Mouse (Mus musculus): ENCODE data around the gene Thap11. TPM values are rescaled to one million over a fixed set of nuclear protein-coding genes. Genes with fewer than 3 reads are reported as not detected.

The Thap11 gene
- polyA plus RNA-seq, 1 experiment from 2014 or later: 55.8 TPM

DNA sequence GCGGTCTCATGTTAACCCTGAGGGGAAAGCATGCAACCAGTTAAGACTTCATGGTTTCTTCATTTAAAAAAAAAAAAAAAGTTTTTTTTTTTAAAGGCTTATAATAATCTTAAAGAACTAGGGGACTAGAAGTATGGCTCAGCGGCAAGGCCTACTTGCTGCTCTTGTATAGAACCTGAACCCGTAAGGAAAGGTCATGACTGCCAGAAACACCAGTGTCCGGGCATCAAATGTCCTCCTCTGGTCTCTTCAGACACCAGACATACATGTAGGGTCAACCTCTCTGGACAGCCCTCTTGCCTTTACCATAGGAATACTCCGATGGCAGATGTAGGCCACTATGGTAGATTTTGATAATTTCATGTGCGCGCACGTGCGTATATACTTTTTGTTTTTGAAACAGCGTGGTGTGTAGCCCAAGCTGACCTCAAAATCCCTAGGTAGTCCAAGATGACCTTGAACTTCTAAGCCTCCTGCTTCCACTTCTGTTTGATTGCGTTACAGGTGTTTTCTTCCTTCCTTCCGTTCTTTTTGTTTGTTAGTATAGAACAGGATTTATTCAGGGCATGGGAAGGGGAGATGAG is 2.7 kb upstream of the Thap11 start:
- Histone ChIP-seq H3K4me1 (peaks cover 26% of the 10 kb centered on the region), H3K9ac (replicated peaks) (no peak overlapping the region), H3K27ac (replicated peaks) (no peak overlapping the region), H3K4me2 (peak overlapping the region; percentile 75), H3K36me3 (peaks cover 19% of the 10 kb centered on the region), H3K27me3 (replicated peaks) (no peaks in the 10 kb centered on the region), H3K9me3 (replicated peaks) (no peaks in the 10 kb centered on the region), H3K4me3 (replicated peaks) (peak overlapping the region; percentile 74)
- no peak for ATAC-seq (ENCODE audit: low FRiP score)
- WGBS: 84% methylated on average over 12 of the region's 12 CpGs

GRCm38 (mm10) chr8:105853178-105853577 is 1.8 kb upstream of the Thap11 start, which contains the start of gene Cenpt:
Gene Cenpt, minus strand, starts transcription at chr8:105853278.
- peak within 1 kb of the TSS; percentile 74; the same call in 1 of the 2 replicates for H3K4me3 ChIP-seq (replicated peaks)
- peak within 1 kb of the TSS; percentile 75; the same call in 1 of the 2 replicates for H3K4me2 ChIP-seq
- H3K36me3 ChIP-seq: peaks cover 12% of the 10 kb centered on the region
- H3K4me1 ChIP-seq: peaks cover 35% of the 10 kb centered on the region
- H3K27ac ChIP-seq (replicated peaks): no peak within 1 kb of the TSS
- H3K9ac ChIP-seq (replicated peaks): no peak within 1 kb of the TSS
- no peaks in the 10 kb centered on the region for H3K27me3 ChIP-seq (replicated peaks)
- H3K9me3 ChIP-seq (replicated peaks): no peaks in the 10 kb centered on the region
- no peak for ATAC-seq (ENCODE audit: low FRiP score)
- WGBS: 90% methylated on average over 3 of the region's 3 CpGs

GRCm38 (mm10) chr8:105854303-105854702 is 629 bp upstream of the Thap11 start:
- peak; percentile 14 for ATAC-seq (ENCODE audit: low FRiP score)
- Histone ChIP-seq H3K9ac (replicated peaks) (no peak overlapping the region; the same call in 1 of the 2 replicates), H3K36me3 (peaks cover 4% of the 10 kb centered on the region; the same call in 1 of the 2 replicates), H3K4me2 (peak overlapping the region; percentile 85), H3K4me3 (replicated peaks) (peak overlapping the region; percentile 86), H3K27me3 (replicated peaks) (no peaks in the 10 kb centered on the region), H3K27ac (replicated peaks) (peak overlapping the region; percentile 66), H3K9me3 (replicated peaks) (no peaks in the 10 kb centered on the region), H3K4me1 (peaks cover 46% of the 10 kb centered on the region)
- WGBS: 29% methylated on average over 8 of the region's 8 CpGs

DNA sequence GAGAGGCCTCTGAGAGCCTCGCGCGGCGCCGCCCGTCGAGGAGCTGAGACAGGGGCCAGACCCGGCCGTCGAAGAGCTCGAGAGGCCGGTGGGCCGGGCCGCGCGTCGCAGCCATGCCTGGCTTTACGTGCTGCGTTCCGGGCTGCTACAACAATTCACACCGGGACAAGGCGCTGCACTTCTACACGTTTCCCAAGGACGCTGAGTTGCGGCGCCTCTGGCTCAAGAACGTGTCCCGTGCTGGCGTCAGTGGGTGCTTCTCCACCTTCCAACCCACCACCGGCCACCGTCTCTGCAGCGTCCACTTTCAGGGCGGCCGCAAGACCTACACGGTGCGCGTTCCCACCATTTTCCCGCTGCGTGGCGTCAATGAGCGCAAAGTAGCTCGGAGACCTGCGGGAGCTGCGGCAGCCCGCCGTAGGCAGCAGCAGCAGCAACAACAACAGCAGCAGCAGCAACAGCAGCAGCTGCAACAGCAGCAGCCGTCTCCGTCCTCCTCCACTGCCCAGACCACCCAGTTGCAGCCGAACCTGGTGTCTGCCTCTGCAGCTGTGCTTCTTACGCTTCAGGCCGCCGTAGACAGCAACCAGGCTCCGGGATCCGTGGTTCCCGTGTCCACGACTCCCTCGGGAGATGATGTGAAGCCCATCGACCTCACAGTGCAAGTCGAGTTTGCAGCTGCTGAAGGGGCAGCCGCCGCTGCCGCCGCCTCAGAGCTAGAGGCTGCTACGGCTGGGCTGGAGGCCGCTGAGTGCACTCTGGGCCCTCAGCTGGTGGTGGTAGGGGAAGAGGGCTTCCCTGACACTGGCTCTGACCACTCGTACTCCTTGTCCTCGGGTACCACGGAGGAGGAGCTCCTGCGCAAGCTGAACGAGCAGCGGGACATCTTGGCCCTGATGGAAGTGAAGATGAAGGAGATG is 576 bp downstream of the Thap11 start:
- peaks cover 51% of the 10 kb centered on the region for H3K4me1 ChIP-seq
- ATAC-seq (ENCODE audit: low FRiP score): peak; percentile 48
- under 1% methylated on average over 70 of the region's 71 CpGs for WGBS
- peaks cover 4% of the 10 kb centered on the region; the same call in 1 of the 2 replicates for H3K36me3 ChIP-seq
- peak overlapping the region; percentile 86 for H3K4me3 ChIP-seq (replicated peaks)
- H3K27ac ChIP-seq (replicated peaks): peak overlapping the region; percentile 89
- H3K9ac ChIP-seq (replicated peaks): peak overlapping the region; percentile 63
- H3K4me2 ChIP-seq: peak overlapping the region; percentile 85
- no peaks in the 10 kb centered on the region for H3K9me3 ChIP-seq (replicated peaks)
- no peaks in the 10 kb centered on the region for H3K27me3 ChIP-seq (replicated peaks)

DNA sequence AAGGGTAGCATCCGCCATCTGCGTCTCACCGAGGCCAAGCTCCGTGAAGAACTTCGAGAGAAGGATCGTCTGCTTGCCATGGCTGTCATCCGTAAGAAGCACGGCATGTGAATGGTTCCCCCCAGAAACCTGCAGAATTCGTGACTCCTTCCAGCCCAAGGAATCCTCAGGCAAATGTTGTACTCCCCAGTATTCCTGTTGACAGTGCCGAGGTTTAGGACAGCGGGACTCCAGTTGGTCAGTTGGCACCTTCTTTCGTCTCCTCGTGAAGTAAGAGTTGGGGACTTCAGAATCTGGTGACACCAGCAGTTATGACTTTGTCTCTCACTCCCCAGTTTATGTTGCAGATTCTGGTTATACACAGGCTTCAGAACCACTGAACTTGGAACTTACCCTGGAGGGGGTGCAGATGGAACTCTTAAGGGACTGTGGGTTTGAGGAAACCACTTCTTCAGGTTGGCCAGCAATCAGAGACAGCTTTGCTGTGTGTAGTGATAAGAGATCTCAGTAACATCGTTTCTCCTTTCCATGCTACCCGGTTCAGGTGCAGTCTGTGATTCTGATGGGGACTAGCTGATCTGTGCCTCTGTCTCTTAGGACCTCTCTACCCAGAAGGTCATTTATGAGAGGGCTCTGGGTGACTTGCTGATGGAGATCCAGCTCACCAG is 1.4 kb downstream of the Thap11 start:
- ATAC-seq (ENCODE audit: low FRiP score): no peak
- 24% methylated on average over 15 of the region's 15 CpGs for WGBS
- H3K27ac ChIP-seq (replicated peaks): peak overlapping the region; percentile 89
- no peaks in the 10 kb centered on the region for H3K27me3 ChIP-seq (replicated peaks)
- peak overlapping the region; percentile 63 for H3K9ac ChIP-seq (replicated peaks)
- peak overlapping the region; percentile 85 for H3K4me2 ChIP-seq
- peak overlapping the region; percentile 86 for H3K4me3 ChIP-seq (replicated peaks)
- H3K9me3 ChIP-seq (replicated peaks): no peaks in the 10 kb centered on the region
- H3K4me1 ChIP-seq: peaks cover 48% of the 10 kb centered on the region
- H3K36me3 ChIP-seq: peaks cover 4% of the 10 kb centered on the region; the same call in 1 of the 2 replicates

GRCm38 (mm10) chr8:105858495-105858894 is 3.6 kb downstream of the Thap11 start:
- peaks cover 67% of the 10 kb centered on the region for H3K4me1 ChIP-seq
- no peak for ATAC-seq (ENCODE audit: low FRiP score)
- H3K4me3 ChIP-seq (replicated peaks): no peak overlapping the region
- H3K9ac ChIP-seq (replicated peaks): no peak overlapping the region
- no peaks in the 10 kb centered on the region for H3K27me3 ChIP-seq (replicated peaks)
- no peak overlapping the region for H3K27ac ChIP-seq (replicated peaks)
- peaks cover 4% of the 10 kb centered on the region; the same call in 1 of the 2 replicates for H3K36me3 ChIP-seq
- H3K9me3 ChIP-seq (replicated peaks): no peaks in the 10 kb centered on the region
- 92% methylated on average over 5 of the region's 5 CpGs for WGBS
- H3K4me2 ChIP-seq: no peak overlapping the region

GRCm38 (mm10) chr8:105859314-105859713 is 4.4 kb downstream of the Thap11 start:
- H3K27me3 ChIP-seq (replicated peaks): no peaks in the 10 kb centered on the region
- peak overlapping the region; percentile 93 for H3K27ac ChIP-seq (replicated peaks)
- peaks cover 73% of the 10 kb centered on the region for H3K4me1 ChIP-seq
- no peak for ATAC-seq (ENCODE audit: low FRiP score)
- no peak overlapping the region for H3K4me3 ChIP-seq (replicated peaks)
- 88% methylated on average over 5 of the region's 5 CpGs for WGBS
- peaks cover 4% of the 10 kb centered on the region; the same call in 1 of the 2 replicates for H3K36me3 ChIP-seq
- no peak overlapping the region for H3K9ac ChIP-seq (replicated peaks)
- H3K4me2 ChIP-seq: peak overlapping the region; percentile 74
- no peaks in the 10 kb centered on the region for H3K9me3 ChIP-seq (replicated peaks)

GRCm38 (mm10) chr8:105860143-105860981 is 5.4 kb downstream of the Thap11 start, which contains the start of gene Nutf2:
Gene Nutf2, plus strand, starts transcription at chr8:105860580.
- Histone ChIP-seq H3K27me3 (replicated peaks) (no peaks in the 10 kb centered on the region), H3K36me3 (peaks cover 4% of the 10 kb centered on the region; the same call in 1 of the 2 replicates), H3K4me2 (peak within 1 kb of the TSS; percentile 74), H3K27ac (replicated peaks) (peak within 1 kb of the TSS; percentile 93), H3K9ac (replicated peaks) (peak within 1 kb of the TSS; percentile 97), H3K9me3 (replicated peaks) (no peaks in the 10 kb centered on the region), H3K4me1 (peaks cover 73% of the 10 kb centered on the region), H3K4me3 (replicated peaks) (peak within 1 kb of the TSS; percentile 95)
- WGBS: under 1% methylated on average over 54 of the region's 59 CpGs
- peak; percentile 96 for ATAC-seq (ENCODE audit: low FRiP score)

DNA sequence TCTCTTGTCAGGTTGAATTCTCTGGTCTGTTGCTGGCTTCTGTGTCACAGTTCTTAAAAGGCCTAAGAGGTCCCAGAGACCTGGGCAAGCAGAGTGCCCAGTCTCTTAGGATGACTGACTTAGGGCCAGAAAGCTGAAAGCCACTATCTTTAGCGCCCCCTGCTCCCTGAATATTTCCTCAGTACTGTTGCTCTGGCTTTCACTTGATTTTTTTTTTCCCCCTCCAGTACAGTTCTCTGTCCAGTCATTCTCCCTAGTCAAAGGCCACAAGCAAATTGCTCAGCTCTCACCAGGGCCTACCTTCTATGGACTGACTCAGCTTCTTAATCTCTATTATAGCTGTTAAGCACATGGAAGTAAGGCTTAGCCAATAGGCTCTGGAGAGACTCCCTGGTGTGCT is 7.0 kb downstream of the Thap11 start:
- H3K4me1 ChIP-seq: peaks cover 61% of the 10 kb centered on the region
- no peak for ATAC-seq (ENCODE audit: low FRiP score)

DNA sequence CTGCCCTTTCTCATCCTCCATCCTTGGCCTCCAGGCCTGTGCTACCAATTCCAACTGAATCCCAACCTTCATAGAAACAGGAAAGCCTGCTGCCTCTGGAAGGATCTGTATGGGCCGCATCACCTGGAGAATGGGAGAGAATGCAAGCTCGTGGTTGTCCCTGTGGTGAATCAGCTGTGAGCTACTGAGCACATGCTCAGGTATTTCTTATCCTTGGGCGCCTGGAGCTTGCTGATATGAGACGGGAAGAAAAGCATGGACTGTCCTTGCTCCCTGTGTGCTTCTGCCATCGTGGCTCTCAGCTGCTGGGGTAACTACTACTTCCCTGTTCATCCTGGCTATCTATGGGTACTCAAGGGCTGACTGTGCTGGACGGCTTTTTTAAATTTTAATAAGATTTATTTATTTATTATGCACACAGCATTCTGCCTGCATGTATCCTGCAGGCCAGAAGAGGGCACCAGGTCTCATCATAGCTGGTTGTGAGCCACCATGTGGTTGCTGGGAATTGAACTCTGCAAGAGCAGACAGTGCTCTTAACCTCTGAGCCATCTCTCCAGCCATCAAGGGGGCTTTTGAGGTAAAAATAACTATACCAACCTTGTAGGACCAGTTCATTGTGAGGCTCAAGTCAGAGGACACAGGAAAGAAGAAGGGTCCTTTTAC is 11.6 kb downstream of the Thap11 start:
- no peak overlapping the region for H3K4me2 ChIP-seq
- no peaks in the 10 kb centered on the region for H3K9me3 ChIP-seq (replicated peaks)
- ATAC-seq (ENCODE audit: low FRiP score): no peak
- no peak overlapping the region for H3K4me3 ChIP-seq (replicated peaks)
- peaks cover 26% of the 10 kb centered on the region for H3K4me1 ChIP-seq
- no peak overlapping the region for H3K9ac ChIP-seq (replicated peaks)
- peaks cover 40% of the 10 kb centered on the region for H3K36me3 ChIP-seq
- no peaks in the 10 kb centered on the region for H3K27me3 ChIP-seq (replicated peaks)
- H3K27ac ChIP-seq (replicated peaks): no peak overlapping the region
- WGBS: 84% methylated on average over 6 of the region's 6 CpGs

More for the DNA sequence above, 7.0 kb downstream of the Thap11 start:
- Histone ChIP-seq H3K9ac (replicated peaks) (peak overlapping the region; percentile 97), H3K36me3 (peaks cover 13% of the 10 kb centered on the region), H3K27ac (replicated peaks) (no peak overlapping the region), H3K9me3 (replicated peaks) (no peaks in the 10 kb centered on the region), H3K27me3 (replicated peaks) (no peaks in the 10 kb centered on the region), H3K4me3 (replicated peaks) (peak overlapping the region; percentile 95), H3K4me2 (peak overlapping the region; percentile 74)
- 4% methylated on average over 1 of the region's 1 CpGs for WGBS

Data from neural tube, embryonic 15.5 days (tissue).